Mouse (Mus musculus) liver, adult 2 months (tissue): Measurements from ENCODE around the gene Impad1.

Experiments
- CTCF ChIP-seq: fragments of 200-500 bp; IDR thresholded peaks from 2 replicates; pipeline ENCODE4 v1.5.1; 2011; ENCODE audit warnings: low read depth, low read length, control low read depth
- POLR2A ChIP-seq: fragments of 200-500 bp; IDR thresholded peaks from 2 replicates; pipeline ENCODE4 v1.6.1; 2011; ENCODE audit warnings: low read length, control low read depth; ENCODE audit not compliant: insufficient read depth; ENCODE audit errors: extremely low read depth

DNA sequence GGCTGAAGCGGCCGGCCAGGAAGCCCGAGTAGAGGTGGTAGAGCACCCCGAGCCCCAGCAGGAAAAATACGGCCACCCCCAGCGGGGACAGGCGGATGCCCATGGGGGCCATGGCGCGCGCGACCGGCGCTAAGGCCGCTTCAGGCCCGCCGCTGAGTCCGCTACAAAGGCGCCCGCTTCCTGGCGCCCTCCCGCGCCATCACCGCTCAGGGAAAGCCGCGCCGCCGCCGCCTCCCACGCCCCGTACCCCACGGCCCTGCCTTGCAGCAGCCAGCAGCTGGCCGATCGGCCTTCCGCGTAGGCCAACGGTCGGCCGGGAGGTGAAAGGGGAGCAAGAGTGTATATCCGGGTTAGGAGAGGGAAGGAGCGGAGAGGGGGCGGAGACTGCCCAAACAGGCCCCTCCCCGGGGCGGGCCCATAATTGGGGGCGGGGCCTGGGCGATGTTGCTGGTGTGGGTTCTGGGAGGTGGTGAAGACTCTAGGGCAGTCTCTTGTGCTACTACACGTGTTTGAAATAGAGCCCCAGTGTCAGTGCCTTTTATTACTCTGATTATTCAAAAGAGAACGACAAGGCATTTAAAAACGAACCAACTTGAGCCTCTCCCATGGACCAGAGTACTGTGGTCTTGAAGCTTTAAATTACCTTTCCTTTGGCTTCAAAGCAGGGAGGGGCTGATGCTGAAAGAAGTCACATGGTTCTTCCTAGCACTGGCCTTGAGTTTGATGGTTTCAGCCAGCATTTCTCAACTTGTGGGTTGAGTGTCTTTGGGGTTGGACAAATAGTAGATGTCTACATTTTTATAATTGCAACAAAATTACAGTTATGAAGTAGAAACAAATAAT is at the start of gene Impad1:
- TF ChIP-seq CTCF (no peak), POLR2A (peak; percentile 75)
